Mouse (Mus musculus) heart, embryonic 15.5 days (tissue): ENCODE measurements at regions not wholly inside any gene's neighbourhood (a gene's known extent, or its start where the extent isn't known, plus 50 kb on each side); places are given as distances from the start of the nearest gene placed in this dataset.

ENCODE experiments used
- ATAC-seq: fragments of 200-750 bp; cut with Nextera tagmentation; replicated peaks from 2 replicates; pipeline ENCODE4 v1.8.0; 2017; ENCODE audit warnings: low read depth, moderate TSS enrichment; ENCODE audit not compliant: insufficient number of reproducible peaks, insufficient read depth, low FRiP score
- H3K27ac ChIP-seq: fragments of 300-500 bp; sonication (generic); 2 replicates; pipeline ENCODE4 v1.5.1; 2015; ENCODE audit warnings: mild to moderate bottlenecking, inconsistent platforms
- H3K27me3 ChIP-seq: fragments of 300-500 bp; sonication (generic); 2 replicates; pipeline ENCODE4 v1.6.1; 2015; ENCODE audit warnings: inconsistent platforms
- H3K36me3 ChIP-seq: fragments of 300-500 bp; sonication (generic); 2 replicates; pipeline ENCODE4 v1.6.1; 2015; ENCODE audit warnings: mild to moderate bottlenecking, inconsistent platforms
- H3K4me1 ChIP-seq: fragments of 300-500 bp; sonication (generic); replicated peaks from 2 replicates; pipeline ENCODE4 v1.6.1; 2015; ENCODE audit warnings: inconsistent platforms
- H3K4me2 ChIP-seq: fragments of 300-500 bp; sonication (generic); 2 replicates; pipeline ENCODE4 v1.6.1; 2015; ENCODE audit warnings: inconsistent platforms, mild to moderate bottlenecking, moderate library complexity
- H3K4me3 ChIP-seq: fragments of 300-500 bp; sonication (generic); 2 replicates; pipeline ENCODE4 v1.5.1; 2015; ENCODE audit warnings: mild to moderate bottlenecking, inconsistent platforms
- H3K9ac ChIP-seq: fragments of 300-500 bp; sonication (generic); 2 replicates; pipeline ENCODE4 v1.6.1; 2015; ENCODE audit warnings: mild to moderate bottlenecking, inconsistent platforms
- H3K9me3 ChIP-seq: fragments of 300-500 bp; sonication (generic); replicated peaks from 2 replicates; pipeline ENCODE4 v1.6.1; 2016; ENCODE audit warnings: inconsistent platforms
- WGBS: fragments of 180-500 bp; shearing (Covaris S2); methylation state at CpG from one replicate; pipeline ENCODE4 v1.1.7; 2015; ENCODE audit warnings: mixed read lengths; 5-methylcytosine and 5-hydroxymethylcytosine counted together

GRCm38 (mm10) chr13:59228059-59228830 lies 356.8 kb downstream of the Agtpbp1 start:
- WGBS, result 16% methylated on average over 12 of the region's 12 CpGs
- H3K4me3 ChIP-seq, result no peak overlapping the region
- peak; percentile 60; the same call in 1 of the 2 replicates for ATAC-seq
- H3K36me3 ChIP-seq, result no peaks in the 10 kb centered on the region
- no peaks in the 10 kb centered on the region for H3K27me3 ChIP-seq
- H3K9me3 ChIP-seq, result no peaks in the 10 kb centered on the region
- H3K27ac ChIP-seq, result 0 out of 2 replicates have a peak overlapping the region, but pooled peaks have one; percentile 24
- H3K4me2 ChIP-seq, result peak overlapping the region; percentile 37; the same call in 1 of the 2 replicates
- no peak overlapping the region for H3K9ac ChIP-seq
- peaks cover 12% of the 10 kb centered on the region for H3K4me1 ChIP-seq

GRCm38 (mm10) chr13:59227523-59228058 lies 357.4 kb downstream of the Agtpbp1 start:
- H3K27me3 ChIP-seq, result no peaks in the 10 kb centered on the region
- no peak overlapping the region for H3K9ac ChIP-seq
- H3K4me1 ChIP-seq, result peaks cover 12% of the 10 kb centered on the region
- H3K9me3 ChIP-seq, result no peaks in the 10 kb centered on the region
- ATAC-seq, result no peak
- 62% methylated on average over 13 of the region's 13 CpGs for WGBS
- no peak overlapping the region for H3K4me3 ChIP-seq
- no peaks in the 10 kb centered on the region for H3K36me3 ChIP-seq
- H3K27ac ChIP-seq, result no peak overlapping the region
- peak overlapping the region; percentile 37; the same call in 1 of the 2 replicates for H3K4me2 ChIP-seq

DNA sequence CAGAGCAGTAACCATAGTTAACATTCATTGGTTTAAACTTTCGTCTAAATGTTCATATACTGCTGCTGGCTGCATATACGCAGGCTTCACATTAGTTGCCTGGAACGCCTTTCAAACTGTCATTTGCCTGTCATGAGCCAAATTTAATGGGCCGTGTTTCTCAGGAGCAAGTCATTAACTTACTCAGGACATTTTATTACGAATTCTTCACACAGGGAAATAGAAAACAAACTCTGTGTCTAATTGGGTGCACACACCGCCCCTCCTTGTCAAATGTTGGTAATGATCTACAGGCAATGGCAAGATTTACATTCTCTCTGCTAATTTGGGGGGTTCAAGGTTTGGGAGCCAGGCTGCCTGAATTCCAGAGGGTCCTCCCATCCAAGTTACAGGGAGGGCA lies 364.4 kb downstream of the Agtpbp1 start:
- 74% methylated on average over 6 of the region's 6 CpGs for WGBS
- no peak overlapping the region for H3K27ac ChIP-seq

DNA sequence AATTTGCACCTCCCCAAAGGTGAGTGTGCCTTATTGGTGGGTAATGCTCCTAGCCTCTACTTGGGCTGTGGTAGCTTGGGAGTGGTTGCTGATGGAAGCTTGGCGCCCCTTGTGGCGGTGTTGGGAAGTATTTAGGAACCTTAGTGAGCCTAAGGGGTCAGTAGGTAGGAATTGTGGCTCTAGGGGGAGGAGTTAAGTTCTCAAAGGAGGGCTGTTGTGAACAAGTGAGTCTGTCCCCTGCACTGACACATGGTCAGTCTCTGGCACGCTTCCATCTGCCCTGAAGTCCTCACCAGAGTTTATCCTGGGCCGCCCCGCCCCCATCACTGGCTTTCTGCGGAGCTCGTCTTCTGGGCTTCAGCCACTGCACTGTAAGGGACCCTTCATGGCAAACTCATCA lies 364.9 kb downstream of the Agtpbp1 start:
- Histone ChIP-seq H3K9me3 (no peaks in the 10 kb centered on the region), H3K36me3 (no peaks in the 10 kb centered on the region), H3K4me3 (no peak overlapping the region), H3K4me1 (no peaks in the 10 kb centered on the region), H3K27ac (no peak overlapping the region), H3K4me2 (no peak overlapping the region), H3K9ac (no peak overlapping the region), H3K27me3 (no peaks in the 10 kb centered on the region)
- WGBS, result 23% methylated on average over 7 of the region's 7 CpGs
- no peak for ATAC-seq

More for the DNA sequence above, 364.4 kb downstream of the Agtpbp1 start:
- Histone ChIP-seq H3K4me3 (no peak overlapping the region), H3K36me3 (no peaks in the 10 kb centered on the region), H3K9ac (no peak overlapping the region), H3K9me3 (no peaks in the 10 kb centered on the region), H3K4me1 (no peaks in the 10 kb centered on the region), H3K4me2 (no peak overlapping the region), H3K27me3 (no peaks in the 10 kb centered on the region)
- no peak for ATAC-seq

GRCm38 (mm10) chr13:59216686-59217298 lies 368.2 kb downstream of the Agtpbp1 start:
- 60% methylated on average over 5 of the region's 5 CpGs for WGBS
- no peak overlapping the region for H3K4me2 ChIP-seq
- H3K4me3 ChIP-seq, result no peak overlapping the region
- no peak overlapping the region for H3K27ac ChIP-seq
- H3K9ac ChIP-seq, result no peak overlapping the region
- ATAC-seq, result peak; percentile 31; the same call in 1 of the 2 replicates
- no peaks in the 10 kb centered on the region for H3K4me1 ChIP-seq
- no peaks in the 10 kb centered on the region for H3K27me3 ChIP-seq
- no peaks in the 10 kb centered on the region for H3K36me3 ChIP-seq
- H3K9me3 ChIP-seq, result no peaks in the 10 kb centered on the region

DNA sequence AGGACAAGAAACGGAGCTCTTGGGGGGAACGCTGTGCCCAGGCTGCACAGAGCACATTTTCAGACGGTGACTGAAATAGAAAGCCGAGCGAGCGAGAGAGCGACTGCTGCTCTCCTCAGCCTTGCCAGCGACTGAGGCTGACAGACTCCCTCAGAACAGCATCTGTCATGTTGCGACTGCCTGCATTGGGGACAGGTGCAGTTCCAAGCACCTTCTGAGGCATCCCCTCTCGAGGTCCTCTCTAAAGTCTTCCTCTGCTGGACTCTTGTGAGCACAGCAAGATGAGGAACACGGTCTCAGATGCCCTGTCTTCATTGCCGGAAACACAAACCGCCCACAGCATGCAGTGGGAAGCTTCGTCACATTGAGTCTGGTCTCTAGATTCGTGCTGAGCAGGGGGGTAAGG lies 372.7 kb downstream of the Agtpbp1 start:
- no peak overlapping the region for H3K4me2 ChIP-seq
- no peaks in the 10 kb centered on the region for H3K4me1 ChIP-seq
- 67% methylated on average over 15 of the region's 15 CpGs for WGBS
- H3K9ac ChIP-seq, result no peak overlapping the region
- no peaks in the 10 kb centered on the region for H3K36me3 ChIP-seq
- H3K27me3 ChIP-seq, result no peaks in the 10 kb centered on the region
- H3K27ac ChIP-seq, result no peak overlapping the region
- no peak overlapping the region for H3K4me3 ChIP-seq
- ATAC-seq, result no peak
- no peaks in the 10 kb centered on the region for H3K9me3 ChIP-seq

GRCm38 (mm10) chr13:59210828-59211227 lies 374.2 kb downstream of the Agtpbp1 start:
- H3K27ac ChIP-seq, result no peak overlapping the region
- no peak overlapping the region for H3K4me2 ChIP-seq
- no peaks in the 10 kb centered on the region for H3K36me3 ChIP-seq
- no peak overlapping the region for H3K4me3 ChIP-seq
- WGBS, result 55% methylated on average over 5 of the region's 5 CpGs
- ATAC-seq, result no peak
- no peak overlapping the region for H3K9ac ChIP-seq
- H3K9me3 ChIP-seq, result no peaks in the 10 kb centered on the region
- H3K4me1 ChIP-seq, result no peaks in the 10 kb centered on the region
- H3K27me3 ChIP-seq, result no peaks in the 10 kb centered on the region

GRCm38 (mm10) chr13:59206186-59206585 lies 378.8 kb downstream of the Agtpbp1 start:
- Histone ChIP-seq H3K36me3 (no peaks in the 10 kb centered on the region), H3K27ac (no peak overlapping the region)
- 72% methylated on average over 3 of the region's 3 CpGs for WGBS

GRCm38 (mm10) chr13:59204506-59204905 lies 380.5 kb downstream of the Agtpbp1 start:
- no peaks in the 10 kb centered on the region for H3K9me3 ChIP-seq
- no peak for ATAC-seq
- no peaks in the 10 kb centered on the region for H3K36me3 ChIP-seq
- H3K9ac ChIP-seq, result no peak overlapping the region
- 67% methylated on average over 2 of the region's 2 CpGs for WGBS
- H3K27me3 ChIP-seq, result no peaks in the 10 kb centered on the region; the same call in 1 of the 2 replicates
- no peaks in the 10 kb centered on the region for H3K4me1 ChIP-seq
- no peak overlapping the region for H3K4me3 ChIP-seq
- no peak overlapping the region for H3K4me2 ChIP-seq
- no peak overlapping the region for H3K27ac ChIP-seq

More at GRCm38 (mm10) chr13:59206186-59206585, 378.8 kb downstream of the Agtpbp1 start:
- no peaks in the 10 kb centered on the region for H3K9me3 ChIP-seq
- H3K4me3 ChIP-seq, result no peak overlapping the region
- H3K27me3 ChIP-seq, result no peaks in the 10 kb centered on the region; the same call in 1 of the 2 replicates
- H3K4me1 ChIP-seq, result no peaks in the 10 kb centered on the region
- no peak overlapping the region for H3K9ac ChIP-seq
- no peak for ATAC-seq
- no peak overlapping the region for H3K4me2 ChIP-seq

- no peak overlapping the region for H3K9ac ChIP-seq
- H3K36me3 ChIP-seq, result no peaks in the 10 kb centered on the region
- WGBS, result 74% methylated on average over 5 of the region's 5 CpGs
- ATAC-seq, result no peak
- no peaks in the 10 kb centered on the region for H3K9me3 ChIP-seq
- no peak overlapping the region for H3K27ac ChIP-seq
- no peak overlapping the region for H3K4me3 ChIP-seq
- H3K4me2 ChIP-seq, result no peak overlapping the region
- H3K4me1 ChIP-seq, result no peaks in the 10 kb centered on the region
- no peaks in the 10 kb centered on the region for H3K27me3 ChIP-seq
Observed at GRCm38 (mm10) chr13:59196311-59196710, 388.7 kb downstream of the Agtpbp1 start.

DNA sequence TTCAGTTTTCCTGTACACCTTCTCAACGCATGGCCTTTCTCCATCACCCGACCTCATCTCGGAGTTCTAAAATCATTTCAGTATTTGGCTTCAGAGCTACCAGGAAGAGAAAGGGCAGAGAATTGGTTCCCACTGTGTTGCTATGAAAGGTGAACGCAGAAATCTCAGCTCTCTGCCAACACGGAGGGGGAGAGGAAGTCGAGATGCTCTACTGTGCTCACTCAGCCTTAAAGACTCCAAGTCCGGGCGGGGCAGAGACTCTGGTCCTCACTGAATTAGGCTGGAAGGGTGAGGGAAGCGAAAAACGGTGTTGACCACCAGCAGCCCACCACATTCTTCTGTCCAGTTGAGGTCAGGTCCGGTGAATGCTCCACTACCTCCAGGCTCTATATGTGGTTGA lies 382.1 kb downstream of the Ntrk2 start:
- no peak overlapping the region for H3K27ac ChIP-seq
- H3K4me2 ChIP-seq, result no peak overlapping the region
- 76% methylated on average over 11 of the region's 11 CpGs for WGBS
- H3K4me1 ChIP-seq, result no peaks in the 10 kb centered on the region
- no peak overlapping the region for H3K9ac ChIP-seq
- no peaks in the 10 kb centered on the region for H3K27me3 ChIP-seq
- H3K9me3 ChIP-seq, result no peaks in the 10 kb centered on the region
- H3K36me3 ChIP-seq, result no peaks in the 10 kb centered on the region
- no peak for ATAC-seq
- H3K4me3 ChIP-seq, result no peak overlapping the region
